Mouse (Mus musculus): ENCODE measurements around the gene Cenpm. TPM values are rescaled to one million over a fixed set of nuclear protein-coding genes. Genes with fewer than 3 reads are reported as not detected.

Cenpm gene
- total and polyA plus RNA-seq, 2 experiments from 2014 or later: 16.7 to 22.5 TPM

DNA sequence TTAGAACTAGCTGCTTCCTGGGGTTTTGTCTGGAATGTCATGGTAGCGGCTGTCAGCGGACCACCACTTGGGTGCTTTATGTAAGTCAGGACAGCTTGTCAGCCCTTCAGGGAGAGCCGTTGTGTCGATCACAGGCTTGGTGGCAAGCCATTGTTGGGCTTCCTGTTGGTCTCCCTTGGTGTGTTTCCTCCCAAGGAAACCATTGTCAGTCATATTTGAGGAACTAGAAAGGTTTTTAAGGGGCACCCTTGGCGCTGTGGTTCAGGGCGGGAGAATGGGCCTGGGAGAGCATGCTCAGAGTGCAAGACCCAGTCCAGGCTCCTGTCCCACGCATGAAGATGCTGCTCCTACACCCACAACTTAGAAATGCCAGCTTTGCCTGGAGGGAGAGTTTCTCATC, 46.2 kb downstream of the Cenpm start:
- H3K4me2 ChIP-seq (ENCODE audit: low read depth, low read length): no peak overlapping the region
- TF ChIP-seq CTCF (IDR thresholded peaks at IDR 0.05; ENCODE audit: low read depth): no peak
- no peak for TF ChIP-seq EP300 (IDR thresholded peaks at IDR 0.05; ENCODE audit: low read depth)
- no peaks in the 10 kb centered on the region for H3K9me3 ChIP-seq (replicated peaks; ENCODE audit: control insufficient read depth, low read length)
- DNase-seq (ENCODE audit: low spot score) (no peak), ATAC-seq (ENCODE audit: insufficient read depth, low read depth) (no peak)
- H3K4me1 ChIP-seq (ENCODE audit: control insufficient read depth, insufficient read depth): no peaks in the 10 kb centered on the region
- H3K36me3 ChIP-seq (replicated peaks; ENCODE audit: control insufficient read depth, insufficient read depth, low read length): peaks cover 97% of the 10 kb centered on the region
- no peak overlapping the region for H3K4me3 ChIP-seq (ENCODE audit: low read depth, low read length)
- no peak overlapping the region for H3K9ac ChIP-seq (replicated peaks; ENCODE audit: low read depth, low read length)
- 80% methylated on average over 7 of the region's 7 CpGs for WGBS
- no peak overlapping the region for H3K27ac ChIP-seq (ENCODE audit: low read depth)
- H3K27me3 ChIP-seq (ENCODE audit: control insufficient read depth, insufficient read depth, low read length): no peaks in the 10 kb centered on the region

DNA sequence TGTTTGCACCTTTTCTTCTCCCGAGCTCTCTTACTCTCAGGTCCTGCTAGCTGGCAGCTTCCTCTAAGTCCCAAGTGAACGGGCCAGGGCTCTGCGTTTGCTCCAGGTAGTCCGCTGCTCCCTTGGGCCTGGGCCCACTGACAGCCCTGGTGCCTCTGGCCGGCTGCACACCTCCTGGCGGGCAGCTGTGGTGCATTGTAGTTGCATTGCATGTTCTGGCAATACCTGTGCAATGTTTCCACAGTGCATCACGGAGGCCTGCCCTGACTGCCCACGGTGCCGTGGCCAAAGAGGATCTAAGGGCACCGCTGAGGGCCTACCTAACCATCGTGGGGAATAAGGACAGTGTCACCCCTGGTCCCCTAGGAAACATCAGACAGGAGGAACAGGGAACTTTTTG, 46.6 kb downstream of the Cenpm start:
- no peak for DNase-seq (ENCODE audit: low spot score)
- Histone ChIP-seq H3K4me2 (ENCODE audit: low read depth, low read length) (no peak overlapping the region), H3K27ac (ENCODE audit: low read depth) (no peak overlapping the region), H3K4me1 (ENCODE audit: control insufficient read depth, insufficient read depth) (no peaks in the 10 kb centered on the region), H3K9ac (replicated peaks; ENCODE audit: low read depth, low read length) (no peak overlapping the region), H3K27me3 (ENCODE audit: control insufficient read depth, insufficient read depth, low read length) (no peaks in the 10 kb centered on the region), H3K4me3 (ENCODE audit: low read depth, low read length) (no peak overlapping the region), H3K36me3 (replicated peaks; ENCODE audit: control insufficient read depth, insufficient read depth, low read length) (peaks cover 97% of the 10 kb centered on the region), H3K9me3 (replicated peaks; ENCODE audit: control insufficient read depth, low read length) (no peaks in the 10 kb centered on the region)
- no peak for ATAC-seq (ENCODE audit: insufficient read depth, low read depth)
- TF ChIP-seq EP300 (IDR thresholded peaks at IDR 0.05; ENCODE audit: low read depth): no peak
- TF ChIP-seq CTCF (IDR thresholded peaks at IDR 0.05; ENCODE audit: low read depth): no peak
- 92% methylated on average over 11 of the region's 11 CpGs for WGBS

DNA sequence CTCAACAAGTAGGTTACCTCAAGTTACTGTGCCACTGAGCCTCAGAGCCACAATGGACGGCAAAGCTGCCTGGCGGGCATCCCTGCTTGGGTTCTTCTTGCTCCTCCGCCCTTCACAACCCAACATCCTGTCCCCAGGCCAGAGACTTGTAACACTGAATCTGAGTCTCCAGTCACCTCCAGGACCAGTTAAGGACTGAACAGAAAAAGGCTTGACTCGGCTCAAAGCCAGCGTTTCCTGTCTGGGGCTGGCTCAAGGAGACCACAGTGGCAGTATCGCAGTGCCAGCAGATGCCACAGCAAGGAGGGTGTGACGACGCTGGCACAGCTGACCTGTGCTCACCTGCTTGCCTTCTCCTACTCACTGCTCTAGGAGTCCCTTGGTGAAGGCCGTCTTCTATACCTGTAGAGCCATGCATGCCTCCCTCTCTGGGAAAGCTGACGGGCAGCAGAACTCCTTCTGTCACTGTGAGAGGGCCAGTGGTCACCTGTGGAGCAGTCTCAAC, 47.2 kb downstream of the Cenpm start:
- 90% methylated on average over 10 of the region's 10 CpGs for WGBS
- Histone ChIP-seq H3K9ac (replicated peaks; ENCODE audit: low read depth, low read length) (no peak overlapping the region), H3K4me2 (ENCODE audit: low read depth, low read length) (no peak overlapping the region), H3K27me3 (ENCODE audit: control insufficient read depth, insufficient read depth, low read length) (no peaks in the 10 kb centered on the region), H3K27ac (ENCODE audit: low read depth) (no peak overlapping the region), H3K36me3 (replicated peaks; ENCODE audit: control insufficient read depth, insufficient read depth, low read length) (peaks cover 98% of the 10 kb centered on the region), H3K4me3 (ENCODE audit: low read depth, low read length) (no peak overlapping the region), H3K4me1 (ENCODE audit: control insufficient read depth, insufficient read depth) (no peaks in the 10 kb centered on the region), H3K9me3 (replicated peaks; ENCODE audit: control insufficient read depth, low read length) (no peaks in the 10 kb centered on the region)
- no peak for DNase-seq (ENCODE audit: low spot score)
- TF ChIP-seq CTCF (IDR thresholded peaks at IDR 0.05; ENCODE audit: low read depth): no peak
- TF ChIP-seq EP300 (IDR thresholded peaks at IDR 0.05; ENCODE audit: low read depth): no peak
- no peak for ATAC-seq (ENCODE audit: insufficient read depth, low read depth)

DNA sequence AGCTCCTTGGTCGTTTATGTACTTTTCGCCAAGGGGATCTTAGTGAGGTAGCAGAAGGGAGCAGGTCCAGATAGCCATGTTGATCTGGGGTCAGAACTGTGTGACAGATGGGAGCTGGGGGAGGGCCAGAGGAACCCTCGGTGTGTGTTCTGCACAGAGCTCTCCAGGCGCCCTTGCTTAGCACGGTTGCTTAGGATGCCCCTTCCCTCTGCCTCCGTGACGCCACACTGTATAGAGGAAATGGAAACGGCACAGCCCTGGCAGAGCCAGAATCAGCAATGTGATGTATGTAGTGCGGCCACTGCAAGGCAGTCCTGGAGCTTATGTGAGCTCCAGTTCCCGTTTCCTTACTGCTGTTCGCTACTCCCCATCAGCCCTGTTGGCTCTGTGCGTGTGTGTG, 48.2 kb downstream of the Cenpm start:
- TF ChIP-seq EP300 (IDR thresholded peaks at IDR 0.05; ENCODE audit: low read depth) (no peak), CTCF (IDR thresholded peaks at IDR 0.05; ENCODE audit: low read depth) (no peak)
- H3K9me3 ChIP-seq (replicated peaks; ENCODE audit: control insufficient read depth, low read length): no peaks in the 10 kb centered on the region
- no peaks in the 10 kb centered on the region for H3K27me3 ChIP-seq (ENCODE audit: control insufficient read depth, insufficient read depth, low read length)
- H3K27ac ChIP-seq (ENCODE audit: low read depth): no peak overlapping the region
- H3K4me3 ChIP-seq (ENCODE audit: low read depth, low read length): no peak overlapping the region
- WGBS: 87% methylated on average over 12 of the region's 12 CpGs
- H3K4me1 ChIP-seq (ENCODE audit: control insufficient read depth, insufficient read depth): no peaks in the 10 kb centered on the region
- no peak overlapping the region for H3K9ac ChIP-seq (replicated peaks; ENCODE audit: low read depth, low read length)
- ATAC-seq (ENCODE audit: insufficient read depth, low read depth) (no peak), DNase-seq (ENCODE audit: low spot score) (no peak)
- peaks cover 98% of the 10 kb centered on the region for H3K36me3 ChIP-seq (replicated peaks; ENCODE audit: control insufficient read depth, insufficient read depth, low read length)
- no peak overlapping the region for H3K4me2 ChIP-seq (ENCODE audit: low read depth, low read length)

DNA sequence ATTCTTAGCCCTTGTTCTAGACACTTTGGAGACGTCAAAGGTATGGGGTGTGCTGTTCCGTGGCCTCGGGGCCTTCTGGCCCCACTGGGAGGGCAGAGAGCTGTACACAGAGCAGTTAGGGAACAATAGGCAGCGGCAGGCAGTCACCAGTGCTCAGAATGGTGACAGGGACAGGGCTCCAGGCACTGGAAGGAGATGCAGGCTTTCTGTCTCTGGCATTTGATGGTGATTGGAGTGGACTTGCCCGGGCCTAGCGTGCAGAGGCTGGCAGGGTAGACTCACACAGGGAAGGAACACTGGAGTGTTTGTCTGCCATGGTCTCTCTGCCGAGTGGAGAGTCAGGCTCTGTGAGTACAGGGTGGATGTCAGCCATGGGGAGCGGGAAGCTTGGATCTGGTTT, 51.9 kb downstream of the Cenpm start:
- Histone ChIP-seq H3K9ac (replicated peaks; ENCODE audit: low read depth, low read length) (no peak overlapping the region), H3K27ac (ENCODE audit: low read depth) (no peak overlapping the region), H3K36me3 (replicated peaks; ENCODE audit: control insufficient read depth, insufficient read depth, low read length) (peaks cover 78% of the 10 kb centered on the region), H3K4me3 (ENCODE audit: low read depth, low read length) (no peak overlapping the region), H3K4me1 (ENCODE audit: control insufficient read depth, insufficient read depth) (no peaks in the 10 kb centered on the region), H3K9me3 (replicated peaks; ENCODE audit: control insufficient read depth, low read length) (no peaks in the 10 kb centered on the region), H3K4me2 (ENCODE audit: low read depth, low read length) (no peak overlapping the region), H3K27me3 (ENCODE audit: control insufficient read depth, insufficient read depth, low read length) (no peaks in the 10 kb centered on the region)
- no peak for DNase-seq (ENCODE audit: low spot score)
- no peak for ATAC-seq (ENCODE audit: insufficient read depth, low read depth)
- 65% methylated on average over 8 of the region's 8 CpGs for WGBS
- TF ChIP-seq CTCF (IDR thresholded peaks at IDR 0.05; ENCODE audit: low read depth) (no peak), EP300 (IDR thresholded peaks at IDR 0.05; ENCODE audit: low read depth) (no peak)

DNA sequence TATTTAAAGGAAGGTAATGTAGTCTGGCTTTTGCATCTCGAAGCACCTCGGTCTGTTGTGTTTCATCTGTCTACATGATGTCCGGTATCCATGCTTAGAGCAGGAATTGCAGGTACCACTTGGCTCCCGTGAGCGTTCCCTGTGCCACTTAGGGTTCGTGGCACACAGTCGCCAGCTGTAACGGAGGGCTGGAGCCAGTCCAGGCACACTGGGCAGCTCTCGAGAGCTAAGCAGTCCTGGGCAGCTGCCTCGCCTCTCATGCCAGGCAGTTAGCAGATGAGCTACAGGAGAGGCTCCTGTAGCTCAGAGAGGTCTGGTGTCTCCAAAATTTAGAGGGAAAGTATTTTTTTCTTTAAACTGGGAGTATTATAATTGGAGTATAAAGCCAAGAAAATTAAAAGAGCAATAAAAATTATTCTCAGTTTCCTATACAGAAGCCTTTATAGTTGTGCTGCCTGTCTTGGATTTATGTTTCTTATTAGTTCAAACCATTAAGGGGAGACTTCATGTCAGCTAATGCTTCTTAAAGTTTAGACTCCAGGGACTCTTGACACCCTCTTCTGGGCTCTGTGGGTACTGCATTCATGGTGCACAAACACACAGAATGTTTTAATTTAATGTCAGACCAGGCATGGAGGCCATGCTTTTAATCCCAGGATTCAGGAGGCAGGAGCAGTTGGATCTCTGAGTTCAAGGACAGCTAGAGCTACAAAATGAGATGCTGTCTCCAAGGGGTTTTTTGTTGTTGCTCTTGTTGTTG, 55.9 kb downstream of the Cenpm start:
- TF ChIP-seq CTCF (IDR thresholded peaks at IDR 0.05; ENCODE audit: low read depth) (peak; percentile 45), EP300 (IDR thresholded peaks at IDR 0.05; ENCODE audit: low read depth) (no peak)
- Histone ChIP-seq H3K9me3 (replicated peaks; ENCODE audit: control insufficient read depth, low read length) (no peaks in the 10 kb centered on the region), H3K27me3 (ENCODE audit: control insufficient read depth, insufficient read depth, low read length) (no peaks in the 10 kb centered on the region), H3K9ac (replicated peaks; ENCODE audit: low read depth, low read length) (no peak overlapping the region), H3K4me1 (ENCODE audit: control insufficient read depth, insufficient read depth) (peaks cover 27% of the 10 kb centered on the region), H3K4me3 (ENCODE audit: low read depth, low read length) (no peak overlapping the region), H3K4me2 (ENCODE audit: low read depth, low read length) (no peak overlapping the region), H3K27ac (ENCODE audit: low read depth) (no peak overlapping the region), H3K36me3 (replicated peaks; ENCODE audit: control insufficient read depth, insufficient read depth, low read length) (peaks cover 57% of the 10 kb centered on the region)
- 64% methylated on average over 10 of the region's 10 CpGs for WGBS
- ATAC-seq (ENCODE audit: insufficient read depth, low read depth) (no peak), DNase-seq (ENCODE audit: low spot score) (no peak)

All from heart, postnatal 0 days (tissue).